Mouse (Mus musculus): ENCODE data around the gene Gm2000.

- TF ChIP-seq CTCF (IDR thresholded peaks at IDR 0.05; ENCODE audit: low read depth) (no peak), EP300 (optimal IDR thresholded peaks at IDR 0.05) (no peak)
Observed at GRCm38 (mm10) chr1:156323126-156323525, 42.7 kb upstream of the Gm2000 start.
